Mouse (Mus musculus) left cerebral cortex, postnatal 25 days (tissue): ENCODE measurements around the gene Ehd3. TPM values are rescaled to one million over a fixed set of nuclear protein-coding genes. Genes with fewer than 3 reads are reported as not detected.
"Not testable (repeated sequence)": the region's sequence is repeated elsewhere in the genome, so short reads cannot be mapped to it uniquely, and the experiment has no call there.

Experiments
- DNase-seq, 2 experiments: peaks; one replicate each; pipeline ENCODE4 v3.0.0; 2022; ENCODE audit warnings: low spot score in 2 of 2, mixed read lengths in 1 of 2
- intact Hi-C: fragments of 180-260 bp; cut with DNase I; formaldehyde crosslinking; loops from one replicate; pipeline ENCODE4 v1.15.1; 2025
- total RNA-seq, 2 experiments: library from RNA; stranded (reverse); gene quantifications; 2 replicates each; pipeline ENCODE4 v1.2.3; 2021

Gene Ehd3
- total RNA-seq, 2 experiments from 2014 or later: 73.4 to 83.0 TPM

GRCm38 (mm10) chr17:73823121-73824021, 19.4 kb downstream of the Ehd3 start:
- DNase-seq: no peak
- intact Hi-C loops: no loop called here

GRCm38 (mm10) chr17:73824022-73824340, 20.0 kb downstream of the Ehd3 start:
- intact Hi-C loops: no loop called here
- no peak for DNase-seq

- no peak for DNase-seq
- intact Hi-C loops: no loop called here
Observed at GRCm38 (mm10) chr17:73826106-73826505, 22.2 kb downstream of the Ehd3 start.

GRCm38 (mm10) chr17:73827446-73827845, 23.5 kb downstream of the Ehd3 start:
- intact Hi-C loops: no loop called here

GRCm38 (mm10) chr17:73830511-73830910, 26.6 kb downstream of the Ehd3 start:
- peak in 1 of 2 experiments; percentile 90 for DNase-seq
- intact Hi-C loops: loop anchor here (2.0 kb wide), 3 partner anchors 26 to 118 kb away; partner anchors contain the start of gene Ehd3

More at GRCm38 (mm10) chr17:73827446-73827845, 23.5 kb downstream of the Ehd3 start:
- DNase-seq: no peak

- intact Hi-C loops: loop anchor here (2.0 kb wide), 3 partner anchors 27 to 119 kb away; partner anchors contain the start of gene Ehd3
- peak; percentile 49 to 74 for DNase-seq
Observed at GRCm38 (mm10) chr17:73831427-73831826, 27.5 kb downstream of the Ehd3 start.

- intact Hi-C loops: no loop called here
- peak in 1 of 2 experiments; percentile 82 for DNase-seq
Observed at GRCm38 (mm10) chr17:73832901-73833300, 29.0 kb downstream of the Ehd3 start.

- intact Hi-C loops: no loop called here
- DNase-seq: no peak
Observed at GRCm38 (mm10) chr17:73833474-73833873, 29.5 kb downstream of the Ehd3 start.

GRCm38 (mm10) chr17:73836601-73837000, 32.7 kb downstream of the Ehd3 start:
- intact Hi-C loops: no loop called here
- no peak for DNase-seq

- intact Hi-C loops: no loop called here
- DNase-seq: no peak
Observed at GRCm38 (mm10) chr17:73837244-73837643, 33.3 kb downstream of the Ehd3 start.

- intact Hi-C loops: no loop called here
Observed at GRCm38 (mm10) chr17:73839086-73839835, 35.3 kb downstream of the Ehd3 start.

GRCm38 (mm10) chr17:73839876-73840275, 35.9 kb downstream of the Ehd3 start:
- intact Hi-C loops, DNase-seq: not testable (repeated sequence)

More at GRCm38 (mm10) chr17:73839086-73839835, 35.3 kb downstream of the Ehd3 start:
- no peak for DNase-seq

- intact Hi-C loops: no loop called here
- DNase-seq: no peak
Observed at GRCm38 (mm10) chr17:73842963-73843362, 39.0 kb downstream of the Ehd3 start.

GRCm38 (mm10) chr17:73845632-73846031, 41.7 kb downstream of the Ehd3 start:
- DNase-seq: no peak
- intact Hi-C loops: loop anchor here (2.0 kb wide), 1 partner anchor 29 kb away; no protein-coding TSS in a partner anchor

- DNase-seq: no peak
- intact Hi-C loops: no loop called here
Observed at GRCm38 (mm10) chr17:73847399-73847798, 43.5 kb downstream of the Ehd3 start.

- peak in 1 of 2 experiments; percentile 13 for DNase-seq
- intact Hi-C loops: no loop called here
Observed at GRCm38 (mm10) chr17:73853041-73853440, 49.1 kb downstream of the Ehd3 start.

- peak in 1 of 2 experiments; percentile 28 for DNase-seq
- intact Hi-C loops: no loop called here
Observed at GRCm38 (mm10) chr17:73853717-73854116, 49.8 kb downstream of the Ehd3 start.

- intact Hi-C loops: no loop called here
- no peak for DNase-seq
Observed at GRCm38 (mm10) chr17:73869008-73869685, 65.2 kb downstream of the Ehd3 start.

- intact Hi-C loops: no loop called here
- DNase-seq: no peak
Observed at GRCm38 (mm10) chr17:73870956-73871605, 67.1 kb downstream of the Ehd3 start.
